Mouse (Mus musculus): ENCODE measurements at regions not wholly inside any gene's neighbourhood (a gene's known extent, or its start where the extent isn't known, plus 50 kb on each side); places are given as distances from the start of the nearest gene placed in this dataset.
A peak's percentile ranks its signal among the peaks of the same experiment; 100 is the strongest.

DNA sequence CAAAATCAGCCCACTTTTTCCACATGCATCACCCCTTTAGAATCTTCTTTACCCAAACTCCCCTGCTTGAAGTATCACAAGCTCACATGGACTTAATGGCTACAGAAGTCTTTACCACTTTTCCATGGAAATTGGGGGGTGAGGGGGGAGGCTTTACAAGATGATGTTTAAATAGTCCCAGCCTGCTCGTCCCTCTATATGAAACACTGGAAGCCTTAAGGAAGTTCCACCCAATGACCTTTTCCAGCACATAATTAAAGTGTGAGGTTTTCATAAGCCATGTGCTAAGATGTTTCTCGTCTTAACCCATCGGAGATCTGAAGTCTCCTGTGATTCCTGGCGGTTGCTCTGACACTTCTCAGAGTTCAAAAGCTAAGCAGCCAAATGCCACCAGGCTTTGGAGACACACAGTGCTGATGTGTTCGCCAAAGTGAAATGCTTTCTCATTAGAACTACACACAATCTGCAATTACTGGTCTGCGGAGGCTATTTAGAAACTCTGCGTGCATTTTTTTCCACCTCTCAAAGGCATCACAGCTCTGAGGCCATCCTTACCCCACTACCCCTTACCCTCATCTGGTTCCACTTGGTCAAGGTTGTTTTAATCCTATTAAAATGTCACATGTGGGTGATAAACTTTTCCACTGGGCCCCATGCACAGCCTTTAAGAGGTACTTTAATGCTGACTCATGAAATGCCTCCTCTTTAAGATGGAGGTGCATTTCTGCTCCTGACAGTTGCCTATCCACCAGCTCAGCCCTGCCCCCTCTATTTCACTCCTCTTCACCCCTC is 116.3 kb upstream of the Cd180 start:
- no peak for ATAC-seq (ENCODE audit: low TSS enrichment)

GRCm38 (mm10) chr13:102578811-102579210 is 114.5 kb upstream of the Cd180 start:
- ATAC-seq (ENCODE audit: low TSS enrichment), result peak; percentile 64; the same call in 1 of the 2 replicates

GRCm38 (mm10) chr13:102579638-102580037 is 113.7 kb upstream of the Cd180 start:
- ATAC-seq (ENCODE audit: low TSS enrichment), result no peak

DNA sequence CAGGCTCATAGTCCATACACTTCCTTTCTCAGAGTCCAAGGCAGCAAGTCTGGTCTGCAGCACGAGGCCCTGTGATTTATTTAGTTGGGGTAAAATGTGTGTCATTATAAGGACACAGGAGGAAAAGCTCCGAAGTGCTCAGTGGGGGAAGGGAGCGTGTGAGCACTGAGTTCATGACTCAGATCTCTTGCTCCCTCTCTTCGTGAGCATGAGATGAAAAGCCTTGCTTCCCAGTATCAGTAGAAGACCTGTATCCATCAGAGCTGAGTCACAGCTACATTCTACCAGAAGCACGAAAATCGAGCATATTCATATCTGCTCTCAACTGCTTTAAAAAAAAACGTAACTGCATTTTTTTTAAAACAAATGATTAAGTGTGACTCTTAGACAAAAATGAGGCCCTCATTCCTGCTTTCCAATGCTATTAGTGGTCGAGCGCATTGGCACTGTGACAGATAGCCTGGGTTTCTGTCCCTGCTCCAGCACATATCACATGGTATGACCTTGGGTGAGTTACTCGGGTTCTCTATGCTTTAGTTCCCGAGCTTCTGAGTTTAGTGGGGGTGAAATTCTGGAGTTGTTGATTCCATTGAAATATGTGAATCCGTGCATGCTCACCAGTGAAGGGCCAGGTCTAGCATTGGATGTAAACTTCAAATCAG is 109.2 kb upstream of the Cd180 start:
- peak; percentile 64 for ATAC-seq (ENCODE audit: low TSS enrichment)

- ATAC-seq (ENCODE audit: low TSS enrichment), result no peak
Measured at GRCm38 (mm10) chr13:102586215-102586614, 107.1 kb upstream of the Cd180 start.

GRCm38 (mm10) chr13:102589680-102590435 is 103.5 kb upstream of the Cd180 start:
- ATAC-seq (ENCODE audit: low TSS enrichment), result peak; percentile 60; the same call in 1 of the 2 replicates

DNA sequence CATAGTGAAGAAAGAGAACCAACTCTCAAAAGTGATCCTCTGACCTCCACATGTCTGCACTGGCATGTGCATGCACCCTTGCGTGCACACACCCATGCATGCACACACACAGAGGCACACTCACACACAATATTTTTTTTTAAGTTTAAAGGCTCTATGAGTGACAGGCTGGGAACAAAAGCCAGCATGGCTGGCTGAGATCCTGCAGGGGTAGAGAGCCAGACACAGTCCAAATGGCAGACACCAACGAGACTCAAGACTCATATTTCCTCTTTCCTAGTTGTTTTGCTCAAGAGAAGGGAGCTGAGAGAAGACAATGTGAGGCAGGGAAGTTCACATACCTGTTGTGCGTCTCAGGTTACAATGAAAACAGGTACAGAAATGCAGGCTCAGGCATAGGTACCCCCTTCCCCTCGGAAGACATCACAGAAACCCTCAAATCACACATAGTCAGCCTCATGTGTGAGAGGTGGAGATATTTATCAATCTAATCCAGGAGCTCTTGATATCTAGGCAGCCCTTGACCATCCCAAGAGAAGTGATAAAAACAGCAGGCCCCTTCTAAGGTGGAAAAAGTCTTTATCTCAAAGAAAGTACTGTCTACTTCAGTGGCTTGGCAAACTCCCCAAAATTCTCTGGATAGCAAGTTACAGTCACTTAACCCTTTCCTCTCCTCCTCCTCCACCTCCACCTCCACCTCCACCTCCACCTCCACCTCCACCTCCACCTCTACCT is 101.4 kb upstream of the Cd180 start:
- no peak for ATAC-seq (ENCODE audit: low TSS enrichment)

DNA sequence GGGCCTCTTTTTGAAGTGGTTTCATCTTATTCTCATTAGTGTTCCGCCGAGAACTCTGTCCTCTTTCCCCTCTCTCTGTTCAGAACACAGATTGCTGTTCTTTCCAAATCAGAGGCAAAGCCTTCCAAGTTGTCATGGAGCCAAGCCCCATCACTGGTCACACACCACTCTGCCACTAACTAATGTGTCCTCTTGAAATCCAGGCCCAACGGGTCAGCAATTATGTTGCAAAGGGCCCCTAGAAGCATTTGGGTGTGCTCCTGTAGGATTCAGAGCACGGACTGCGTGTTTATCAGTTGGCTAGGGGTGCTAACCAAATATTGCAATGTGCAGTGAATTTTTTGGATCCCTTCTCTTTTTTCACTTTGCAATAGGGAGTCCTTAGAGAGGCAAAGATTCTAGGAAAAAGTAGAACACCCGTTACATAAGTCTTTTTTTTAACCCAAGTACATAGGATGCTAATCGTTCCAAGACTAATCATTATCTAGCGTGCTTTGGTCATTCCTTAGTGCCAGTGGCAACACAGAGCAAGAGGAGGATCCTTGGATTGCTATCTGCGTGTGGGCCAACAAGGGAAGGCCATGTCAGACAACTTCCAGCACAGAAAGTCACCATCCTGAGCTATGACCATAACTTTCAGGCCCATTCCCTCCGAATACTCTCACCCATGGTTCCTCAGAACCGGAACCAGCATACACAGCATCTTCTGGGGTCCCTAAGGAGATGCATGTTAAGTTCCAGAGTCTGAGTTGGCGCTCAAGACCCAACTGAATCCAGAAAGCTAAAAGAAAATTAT is 99.8 kb upstream of the Cd180 start:
- peak; percentile 36 for ATAC-seq (ENCODE audit: low TSS enrichment)

DNA sequence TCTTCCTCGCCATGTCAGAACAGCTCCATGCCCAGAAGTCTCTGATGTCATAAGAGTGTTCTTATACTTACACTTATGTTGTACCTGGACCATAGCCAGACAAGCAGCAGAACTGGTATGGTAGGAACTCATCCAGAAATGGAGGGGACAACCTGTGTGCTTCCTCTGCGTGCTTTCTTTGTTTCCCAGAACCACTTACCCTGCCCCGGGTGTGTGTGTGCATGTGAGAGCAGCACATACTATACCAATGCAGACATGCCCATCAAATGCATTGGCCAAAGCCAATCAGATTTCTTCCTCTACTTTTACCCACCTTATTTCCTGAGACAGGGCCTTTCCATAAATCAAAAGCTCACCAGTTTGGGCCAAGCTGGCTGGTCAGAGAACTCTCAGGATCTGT is 99.2 kb upstream of the Cd180 start:
- ATAC-seq (ENCODE audit: low TSS enrichment), result no peak

- peak; percentile 83 for ATAC-seq (ENCODE audit: low TSS enrichment)
Measured at GRCm38 (mm10) chr13:102595602-102596001, 97.8 kb upstream of the Cd180 start.

- no peak for ATAC-seq (ENCODE audit: low TSS enrichment)
Measured at GRCm38 (mm10) chr13:102596101-102596500, 97.3 kb upstream of the Cd180 start.

- ATAC-seq (ENCODE audit: low TSS enrichment), result no peak
Measured at GRCm38 (mm10) chr13:102598181-102598580, 95.2 kb upstream of the Cd180 start.

DNA sequence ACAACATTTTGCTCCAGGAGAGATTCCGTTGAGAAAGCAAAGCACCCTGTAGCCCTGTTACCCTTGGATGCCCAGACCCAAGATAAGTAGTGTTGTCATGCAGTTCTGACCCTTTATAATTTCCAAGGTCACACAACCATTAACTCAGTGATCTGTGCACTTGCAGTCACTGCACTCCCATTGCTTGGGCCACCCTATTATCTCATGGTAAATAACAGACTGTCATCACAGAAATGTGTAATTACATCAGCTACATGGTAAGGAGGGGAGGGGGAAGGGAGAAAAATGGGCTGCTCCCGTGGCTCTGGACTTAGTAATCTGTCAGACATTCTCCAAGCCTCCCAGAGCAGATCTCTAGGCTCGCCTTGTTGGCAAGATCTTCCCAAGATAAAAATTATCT is 93.8 kb upstream of the Cd180 start:
- ATAC-seq (ENCODE audit: low TSS enrichment), result no peak

DNA sequence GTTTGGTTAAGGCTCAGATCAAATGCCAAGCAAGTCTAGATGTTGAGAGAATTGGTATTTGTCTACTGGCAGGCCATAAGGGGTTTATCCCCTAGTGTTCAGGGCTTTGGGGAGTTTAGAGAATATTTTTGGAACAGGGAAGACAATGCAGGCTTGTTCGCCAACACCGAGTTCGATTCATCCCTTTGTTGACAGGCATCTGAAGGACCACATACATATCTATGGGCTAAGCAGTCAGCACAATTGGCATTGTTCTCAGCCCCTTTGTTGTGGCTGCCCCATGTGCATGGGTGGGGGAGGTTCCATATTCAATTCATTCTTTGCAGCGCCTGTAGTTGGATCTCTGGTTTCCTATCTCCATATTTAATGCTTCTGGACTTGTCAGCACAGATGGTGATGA is 93.3 kb upstream of the Cd180 start:
- ATAC-seq (ENCODE audit: low TSS enrichment), result peak; percentile 51

DNA sequence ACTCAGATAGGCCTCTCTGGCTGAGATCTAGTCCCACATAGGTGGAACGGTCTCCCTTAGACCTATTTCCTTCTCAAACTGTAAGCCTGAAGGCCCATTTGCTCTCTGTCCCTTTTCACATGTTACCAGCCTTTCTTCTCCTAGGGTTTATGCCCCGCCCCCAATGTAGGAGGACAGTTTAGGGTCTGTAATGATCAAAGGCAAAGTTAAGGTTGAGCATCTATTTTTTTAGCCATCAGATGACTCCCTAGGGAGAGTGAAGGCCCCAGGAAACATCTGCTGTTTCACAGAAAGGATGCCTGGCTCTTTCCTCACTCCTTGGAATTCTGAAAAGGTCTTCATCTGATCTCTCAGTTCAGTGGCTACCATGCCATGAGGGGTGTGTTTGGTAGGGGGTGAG is 68.9 kb upstream of the Cd180 start:
- no peak for ATAC-seq (ENCODE audit: low TSS enrichment)

GRCm38 (mm10) chr13:102625171-102625835 is 68.1 kb upstream of the Cd180 start:
- peak; percentile 81 for ATAC-seq (ENCODE audit: low TSS enrichment)

GRCm38 (mm10) chr13:102625836-102626340 is 67.5 kb upstream of the Cd180 start:
- ATAC-seq (ENCODE audit: low TSS enrichment), result no peak

DNA sequence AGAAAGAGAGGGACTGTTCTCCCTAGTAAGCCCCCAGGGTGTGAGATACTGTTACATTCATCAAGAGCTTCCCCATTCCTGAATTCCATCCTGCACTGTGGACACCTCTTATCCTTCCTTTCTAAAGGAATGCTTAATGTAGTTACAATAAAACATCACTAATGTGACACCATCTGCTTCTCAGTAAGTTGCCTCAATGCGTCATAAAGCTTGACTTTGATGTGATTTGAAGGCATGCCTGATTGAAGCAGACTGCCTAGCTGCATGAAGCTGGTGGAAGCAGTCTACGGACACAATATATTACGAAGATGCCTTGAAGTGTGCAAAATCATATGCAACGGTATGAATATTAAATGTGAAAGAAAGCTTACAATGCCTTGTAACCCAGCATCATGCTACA is 65.6 kb upstream of the Cd180 start:
- ATAC-seq (ENCODE audit: low TSS enrichment), result no peak

DNA sequence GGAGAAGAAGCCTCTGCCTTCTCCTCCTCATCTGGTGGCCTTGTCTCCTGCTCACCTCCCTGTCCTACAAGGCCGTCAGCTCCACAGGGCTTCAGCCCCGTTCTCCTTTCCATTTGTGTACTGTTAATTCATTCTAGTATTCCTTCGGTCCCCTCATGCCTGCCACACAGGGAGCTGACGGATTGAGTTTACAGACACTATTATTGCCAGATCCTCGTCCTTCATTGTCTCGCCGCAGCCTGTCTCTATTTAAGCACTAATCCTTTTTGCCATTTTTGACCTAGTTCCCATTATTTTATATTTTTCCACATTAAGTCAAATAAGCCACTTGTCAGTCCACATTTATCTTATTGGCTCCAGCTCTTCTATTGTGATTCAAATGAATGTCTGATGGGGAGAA is 64.2 kb upstream of the Cd180 start:
- no peak for ATAC-seq (ENCODE audit: low TSS enrichment)

DNA sequence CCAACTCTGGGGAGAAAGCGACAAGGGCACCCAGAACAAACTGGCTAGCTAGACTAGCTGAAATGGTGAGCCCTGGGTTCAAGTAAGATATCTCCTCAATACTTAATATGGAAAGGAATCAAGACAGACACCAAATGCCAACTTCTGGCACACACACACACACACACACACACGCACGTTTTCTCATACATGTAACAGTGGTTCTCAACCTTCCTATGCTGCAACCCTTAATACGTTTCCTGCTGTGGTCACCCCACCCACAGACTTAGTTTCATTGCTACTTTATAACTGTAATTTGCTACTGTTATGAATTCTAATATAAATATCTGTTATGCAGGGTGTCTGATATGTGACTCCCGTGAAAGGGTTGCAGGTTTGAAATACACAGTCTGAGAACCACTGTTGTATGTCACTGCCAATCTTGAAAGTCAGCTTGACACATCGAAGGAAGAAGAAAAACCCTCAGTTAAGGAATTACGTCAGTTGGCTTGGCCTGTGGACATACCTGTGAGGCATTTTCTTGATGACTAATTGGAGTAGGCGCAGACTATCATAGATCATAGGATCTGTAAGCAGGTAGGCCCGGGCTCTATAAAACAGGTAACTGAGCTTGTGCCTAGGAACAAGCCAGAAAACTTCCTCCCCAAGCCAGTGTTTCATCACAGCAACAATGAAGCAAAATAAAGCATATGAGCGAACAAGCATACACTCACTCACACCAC is 59.0 kb upstream of the Cd180 start:
- ATAC-seq (ENCODE audit: low TSS enrichment), result no peak
